Mouse (Mus musculus) intestine, embryonic 16.5 days (tissue): ENCODE data around the gene Hist1h2bn. TPM values are rescaled to one million over a fixed set of nuclear protein-coding genes. Genes with fewer than 3 reads are reported as not detected.
A peak's percentile ranks its signal among the peaks of the same experiment; 100 is the strongest.
"Not testable (repeated sequence)": the region's sequence is repeated elsewhere in the genome, so short reads cannot be mapped to it uniquely, and the experiment has no call there.

Experiments
- ATAC-seq: fragments of 200-750 bp; cut with Nextera tagmentation; 2 replicates; pipeline ENCODE4 v1.8.0; 2017; ENCODE audit warnings: moderate TSS enrichment, moderate library complexity
- H3K27ac ChIP-seq: fragments of 300-500 bp; sonication (generic); 2 replicates; pipeline ENCODE4 v1.5.1; 2014; ENCODE audit warnings: mild to moderate bottlenecking, low read length
- H3K27me3 ChIP-seq: fragments of 300-500 bp; sonication (generic); replicated peaks from 2 replicates; pipeline ENCODE4 v1.6.1; 2014; ENCODE audit warnings: low read length, control low read depth, mixed read lengths; ENCODE audit not compliant: control insufficient read depth, insufficient read depth
- H3K36me3 ChIP-seq: fragments of 300-500 bp; sonication (generic); 2 replicates; pipeline ENCODE4 v1.6.1; 2014; ENCODE audit warnings: low read length, control low read depth; ENCODE audit not compliant: control insufficient read depth, insufficient read depth
- H3K4me1 ChIP-seq: fragments of 300-500 bp; sonication (generic); 2 replicates; pipeline ENCODE4 v1.6.1; 2014; ENCODE audit warnings: low read length, control low read depth, mixed read lengths; ENCODE audit not compliant: control insufficient read depth, insufficient read depth
- H3K4me2 ChIP-seq: fragments of 300-500 bp; sonication (generic); 2 replicates; pipeline ENCODE4 v1.6.1; 2014; ENCODE audit warnings: low read depth, low read length, control low read depth
- H3K4me3 ChIP-seq: fragments of 300-500 bp; sonication (generic); 2 replicates; pipeline ENCODE4 v1.5.1; 2014; ENCODE audit warnings: mild to moderate bottlenecking, low read length
- H3K9ac ChIP-seq: fragments of 300-500 bp; sonication (generic); 2 replicates; pipeline ENCODE4 v1.6.1; 2014; ENCODE audit warnings: low read depth, low read length
- H3K9me3 ChIP-seq: fragments of 300-500 bp; sonication (generic); 2 replicates; pipeline ENCODE4 v1.6.1; 2016; ENCODE audit warnings: low read length, control low read depth; ENCODE audit not compliant: control insufficient read depth
- WGBS: fragments of 180-500 bp; shearing (Covaris S2); extraction: QIAGEN DNeasy Blood & Tissue Kit; methylation state at CpG from one replicate; pipeline ENCODE4 v1.1.7; 2014; 5-methylcytosine and 5-hydroxymethylcytosine counted together
- polyA plus RNA-seq: library from polyadenylated mRNA; unstranded; fragments of >200 nt; fragmentation: Nextera tagmentation; extraction: Ambion mirVana; gene quantifications from 2 replicates; pipeline ENCODE4 v1.2.1, GENCODE M21; 2015

Gene Hist1h2bn
- polyA plus RNA-seq, 1 experiment from 2014 or later: 2.5 TPM

DNA sequence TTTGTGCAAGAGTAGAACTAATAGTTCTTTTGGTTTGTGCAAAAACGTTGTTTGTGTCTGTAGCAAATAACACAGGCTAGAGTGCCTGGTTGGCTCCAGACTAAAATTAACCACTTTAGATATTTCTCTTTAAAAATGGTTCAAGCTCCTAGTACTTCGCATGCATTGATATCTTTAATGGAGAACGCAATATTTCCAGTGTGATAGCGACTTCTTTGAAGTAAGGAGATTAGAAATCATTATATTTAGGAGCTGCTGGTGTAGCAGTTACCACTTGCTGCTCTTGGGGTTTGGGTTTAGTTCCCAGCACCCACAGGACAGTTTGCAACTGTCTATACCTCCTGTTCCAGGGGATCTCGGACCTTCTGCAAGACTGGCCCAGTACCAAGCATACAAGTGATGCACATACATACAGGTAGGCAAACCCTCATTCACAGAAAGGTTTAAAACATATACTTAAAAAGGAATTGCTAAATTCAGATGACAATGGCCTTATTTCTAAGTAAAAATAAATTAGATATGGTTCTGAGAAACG is 27.2 kb downstream of the Hist1h2bn start:
- peak overlapping the region; percentile 57 for H3K4me3 ChIP-seq
- ATAC-seq: no peak
- peak overlapping the region; percentile 84; the same call in 1 of the 2 replicates for H3K4me2 ChIP-seq
- 0 out of 2 replicates have a peak overlapping the region, but pooled peaks have one; percentile 80 for H3K9ac ChIP-seq
- no peaks in the 10 kb centered on the region for H3K9me3 ChIP-seq
- H3K36me3 ChIP-seq: no peaks in the 10 kb centered on the region
- H3K27me3 ChIP-seq: no peaks in the 10 kb centered on the region
- H3K27ac ChIP-seq: peak overlapping the region; percentile 94
- 44% methylated on average over 6 of the region's 6 CpGs for WGBS
- peaks cover 15% of the 10 kb centered on the region for H3K4me1 ChIP-seq

DNA sequence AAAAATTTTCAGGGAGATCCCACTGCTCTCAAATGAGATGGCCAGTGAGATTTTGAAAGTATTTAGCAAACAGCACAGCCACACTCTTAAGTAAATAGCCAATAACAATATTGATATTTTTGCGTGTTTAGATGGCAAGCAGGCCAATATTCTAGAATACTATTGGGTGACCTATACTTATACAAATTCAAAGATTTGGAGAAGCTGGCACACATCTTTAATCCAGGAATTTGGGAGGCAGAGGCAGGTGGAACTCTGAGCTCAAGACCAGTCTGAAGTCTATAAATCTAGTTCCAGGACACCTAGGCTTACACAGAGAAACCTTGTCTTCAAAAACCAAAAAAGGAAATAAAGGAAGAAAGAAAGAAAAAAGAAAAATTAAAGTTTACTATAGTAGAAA is 27.7 kb downstream of the Hist1h2bn start:
- WGBS: 83% methylated on average over 1 of the region's 1 CpGs
- H3K4me2 ChIP-seq: no peak overlapping the region

GRCm38 (mm10) chr13:21782361-21783254 is 28.7 kb downstream of the Hist1h2bn start:
- not testable (repeated sequence) for H3K9me3 ChIP-seq, H3K27me3 ChIP-seq, H3K36me3 ChIP-seq, ATAC-seq
- Histone ChIP-seq H3K4me2 (peak overlapping the region; percentile 67), H3K9ac (peak overlapping the region; percentile 68), H3K27ac (peak overlapping the region; percentile 75), H3K4me3 (peak overlapping the region; percentile 43), H3K4me1 (peaks cover 17% of the 10 kb centered on the region)
- under 1% methylated on average over 16 of the region's 35 CpGs for WGBS

More for the DNA sequence above, 27.7 kb downstream of the Hist1h2bn start:
- no peaks in the 10 kb centered on the region for H3K9me3 ChIP-seq
- H3K4me1 ChIP-seq: peaks cover 17% of the 10 kb centered on the region
- ATAC-seq: no peak
- no peaks in the 10 kb centered on the region for H3K27me3 ChIP-seq
- H3K27ac ChIP-seq: no peak overlapping the region
- no peak overlapping the region for H3K9ac ChIP-seq
- no peaks in the 10 kb centered on the region for H3K36me3 ChIP-seq
- H3K4me3 ChIP-seq: no peak overlapping the region

DNA sequence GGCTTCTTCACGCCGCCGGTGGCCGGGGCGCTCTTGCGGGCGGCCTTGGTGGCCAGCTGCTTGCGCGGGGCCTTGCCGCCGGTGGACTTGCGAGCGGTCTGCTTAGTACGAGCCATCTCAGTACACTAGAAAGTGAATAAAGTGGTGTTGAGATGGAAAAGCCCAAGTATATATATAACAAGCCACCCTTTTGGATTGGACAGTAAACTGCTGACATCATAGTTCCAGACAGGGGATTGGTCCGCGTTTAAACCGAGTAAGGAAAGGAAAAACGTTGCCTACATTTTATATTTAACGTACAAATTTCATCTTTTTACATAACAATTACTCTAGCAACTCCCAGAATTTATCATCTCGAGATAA is 29.3 kb downstream of the Hist1h2bn start, which contains the start of gene Hist1h3i:
Gene Hist1h3i (minus strand): TSS at position 116 of the 363 bp plus-strand sequence.
- Histone ChIP-seq H3K4me1 (peaks cover 17% of the 10 kb centered on the region), H3K27ac (peak within 1 kb of the TSS; percentile 83), H3K36me3 (no peaks in the 10 kb centered on the region), H3K4me2 (peak within 1 kb of the TSS; percentile 67), H3K9ac (peak within 1 kb of the TSS; percentile 68), H3K9me3 (no peaks in the 10 kb centered on the region), H3K4me3 (peak within 1 kb of the TSS; percentile 43), H3K27me3 (no peaks in the 10 kb centered on the region)
- WGBS: under 1% methylated on average over 14 of the region's 20 CpGs
- peak; percentile 58 for ATAC-seq

DNA sequence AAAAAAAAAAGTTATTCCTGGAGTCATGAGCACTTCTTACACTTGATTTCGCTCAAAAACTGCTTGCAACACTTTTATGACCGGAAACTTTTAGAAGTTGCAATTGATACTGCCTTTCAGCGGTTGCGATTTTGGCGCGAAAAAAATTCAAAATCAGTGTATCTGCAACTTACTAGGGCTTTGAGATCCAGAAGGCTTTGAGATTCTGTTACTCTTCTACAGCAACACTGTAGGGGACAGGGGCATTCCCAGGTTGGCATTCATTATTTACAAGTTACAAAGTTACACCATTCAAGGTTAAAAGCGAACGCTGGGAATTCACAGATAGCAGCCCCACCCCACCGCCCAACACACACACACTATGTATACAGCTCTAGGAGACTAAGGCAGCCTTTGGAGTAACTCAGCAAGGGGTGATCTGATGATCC is 29.8 kb downstream of the Hist1h2bn start:
- Histone ChIP-seq H3K4me1 (peaks cover 20% of the 10 kb centered on the region), H3K36me3 (no peaks in the 10 kb centered on the region), H3K27me3 (no peaks in the 10 kb centered on the region), H3K4me2 (peak overlapping the region; percentile 58), H3K9me3 (no peaks in the 10 kb centered on the region), H3K9ac (peak overlapping the region; percentile 41), H3K4me3 (peak overlapping the region; percentile 36), H3K27ac (peak overlapping the region; percentile 83)
- 1% methylated on average over 9 of the region's 9 CpGs for WGBS
- ATAC-seq: no peak

DNA sequence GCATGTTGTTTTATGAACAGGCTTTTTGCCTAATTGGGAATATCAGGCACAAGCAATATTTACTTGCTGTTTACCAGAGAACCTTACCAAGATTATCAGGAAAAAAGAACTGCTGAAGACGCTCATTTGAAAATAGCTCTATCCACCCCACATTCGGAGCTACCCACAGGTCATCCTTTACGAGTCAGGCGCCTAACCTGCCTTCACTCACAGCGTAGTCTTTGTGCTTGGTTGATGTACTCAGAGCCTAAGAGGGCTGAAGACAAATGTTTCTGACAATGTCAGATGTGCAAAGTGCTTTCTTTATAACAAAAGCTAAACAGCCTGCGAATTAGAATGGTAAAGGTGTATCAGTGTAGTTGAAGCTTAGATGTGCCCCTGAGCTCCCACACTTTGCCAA is 30.4 kb downstream of the Hist1h2bn start:
- Histone ChIP-seq H3K9ac (peak overlapping the region; percentile 41; the same call in 1 of the 2 replicates), H3K36me3 (no peaks in the 10 kb centered on the region), H3K27ac (peak overlapping the region; percentile 83), H3K9me3 (no peaks in the 10 kb centered on the region), H3K4me3 (no peak overlapping the region), H3K4me1 (peaks cover 20% of the 10 kb centered on the region), H3K27me3 (no peaks in the 10 kb centered on the region), H3K4me2 (peak overlapping the region; percentile 58)
- no peak for ATAC-seq
- 27% methylated on average over 6 of the region's 6 CpGs for WGBS

GRCm38 (mm10) chr13:21786189-21786898 is 32.4 kb downstream of the Hist1h2bn start:
- no peaks in the 10 kb centered on the region for H3K36me3 ChIP-seq
- peak overlapping the region; percentile 68 for H3K27ac ChIP-seq
- 5% methylated on average over 8 of the region's 8 CpGs for WGBS
- peaks cover 23% of the 10 kb centered on the region for H3K4me1 ChIP-seq
- peak overlapping the region; percentile 58; the same call in 1 of the 2 replicates for H3K9ac ChIP-seq
- no peak for ATAC-seq
- H3K4me2 ChIP-seq: peak overlapping the region; percentile 50
- H3K9me3 ChIP-seq: no peaks in the 10 kb centered on the region
- no peaks in the 10 kb centered on the region for H3K27me3 ChIP-seq
- peak overlapping the region; percentile 36 for H3K4me3 ChIP-seq

DNA sequence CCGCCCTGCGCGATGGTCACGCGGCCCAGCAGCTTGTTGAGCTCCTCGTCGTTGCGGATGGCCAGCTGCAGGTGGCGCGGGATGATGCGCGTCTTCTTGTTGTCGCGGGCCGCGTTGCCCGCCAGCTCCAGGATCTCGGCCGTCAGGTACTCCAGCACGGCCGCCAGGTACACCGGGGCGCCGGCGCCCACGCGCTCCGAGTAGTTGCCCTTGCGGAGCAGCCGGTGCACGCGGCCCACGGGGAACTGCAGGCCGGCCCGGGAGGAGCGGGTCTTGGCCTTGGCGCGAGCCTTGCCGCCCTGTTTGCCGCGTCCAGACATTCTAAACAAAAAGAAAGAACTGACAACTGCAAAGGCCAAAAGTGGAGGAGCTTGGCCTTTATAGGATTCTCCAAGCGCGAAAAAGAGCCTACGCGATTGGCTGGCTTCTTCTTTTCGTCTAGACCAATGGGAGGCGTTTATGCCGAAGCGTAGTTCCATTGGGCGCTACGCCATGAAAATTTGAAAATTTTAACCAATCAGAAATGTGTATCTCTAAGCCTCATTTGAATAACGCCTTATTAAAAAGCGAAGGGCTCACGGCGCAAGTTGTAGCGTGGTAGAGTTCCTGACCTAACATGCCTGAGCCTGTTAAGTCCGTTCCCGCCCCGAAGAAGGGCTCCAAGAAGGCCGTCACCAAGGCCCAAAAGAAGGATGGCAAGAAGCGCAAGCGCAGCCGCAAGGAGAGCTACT is 33.1 kb downstream of the Hist1h2bn start, which contains the start of the genes Hist1h2an and Hist1h2bp:
Gene Hist1h2an (minus strand): TSS at position 320 of the 731 bp plus-strand sequence.
Gene Hist1h2bp (plus strand): TSS at position 563 of the 731 bp plus-strand sequence.
- peak; percentile 92 for ATAC-seq
- Histone ChIP-seq H3K4me3 (peak within 1 kb of the TSS; percentile 36), H3K4me2 (peak within 1 kb of the TSS; percentile 50), H3K4me1 (peaks cover 23% of the 10 kb centered on the region), H3K9ac (peak within 1 kb of the TSS; percentile 58; the same call in 1 of the 2 replicates), H3K27ac (peak within 1 kb of the TSS; percentile 73)
- not testable (repeated sequence) for H3K9me3 ChIP-seq, H3K36me3 ChIP-seq, H3K27me3 ChIP-seq
- WGBS: 0% methylated on average over 34 of the region's 63 CpGs
